Mouse (Mus musculus) MEL (cell line): ENCODE measurements around the gene Nfkbib. TPM values are rescaled to one million over a fixed set of nuclear protein-coding genes. Genes with fewer than 3 reads are reported as not detected.

ENCODE experiments used
- DNase-seq: peaks from one replicate; pipeline ENCODE4 v3.0.0; 2011; ENCODE audit warnings: low read depth, low spot score
- H3K27ac ChIP-seq: 2 replicates; pipeline ENCODE4 v1.5.1; 2012; ENCODE audit warnings: low read depth, mild to moderate bottlenecking, control low read depth, low read length, moderate library complexity; ENCODE audit not compliant: control insufficient read depth
- H3K27me3 ChIP-seq, 2 experiments: fragments of 150-350 bp in 1 of 2; sonication (generic) in 1 of 2; 2 replicates each; pipeline ENCODE4 v1.6.1; 2012; ENCODE audit warnings: low read length in 2 of 2, mild to moderate bottlenecking in 2 of 2, improper control_type of control experiment in 1 of 2, moderate library complexity in 1 of 2; ENCODE audit not compliant: insufficient read depth in 2 of 2, control insufficient read depth in 1 of 2
- H3K36me3 ChIP-seq, 2 experiments: 2 replicates each; pipeline ENCODE4 v1.6.1; 2012 to 2014; ENCODE audit warnings: low read length in 2 of 2, improper control_type of control experiment in 1 of 2, inconsistent platforms in 1 of 2, mild to moderate bottlenecking in 1 of 2; ENCODE audit not compliant: insufficient read depth in 2 of 2, control insufficient read depth in 1 of 2
- H3K4me1 ChIP-seq, 2 experiments: fragments of 150-350 bp in 1 of 2; sonication (generic) in 1 of 2; 2 replicates each; pipeline ENCODE4 v1.6.1; 2012; ENCODE audit warnings: low read length in 2 of 2, improper control_type of control experiment in 1 of 2, mild to moderate bottlenecking in 1 of 2; ENCODE audit not compliant: insufficient read depth in 2 of 2, control insufficient read depth in 1 of 2
- H3K4me3 ChIP-seq, 2 experiments: fragments of 150-350 bp in 1 of 2; sonication (generic) in 1 of 2; 2 replicates each; pipeline ENCODE4 v1.5.1; 2012; ENCODE audit warnings: low read depth in 2 of 2, low read length in 2 of 2, mild to moderate bottlenecking in 2 of 2, moderate library complexity in 2 of 2, control low read depth in 1 of 2, improper control_type of control experiment in 1 of 2; ENCODE audit not compliant: control insufficient read depth in 1 of 2, insufficient read depth in 1 of 2
- H3K79me2 ChIP-seq: 2 replicates; pipeline ENCODE4 v1.6.1; 2012; ENCODE audit warnings: mild to moderate bottlenecking, low read length, moderate library complexity; ENCODE audit not compliant: control insufficient read depth, poor library complexity, insufficient read depth
- H3K9ac ChIP-seq: 2 replicates; pipeline ENCODE4 v1.6.1; 2012; ENCODE audit warnings: low read depth, mild to moderate bottlenecking, control low read depth, low read length, moderate library complexity; ENCODE audit not compliant: control insufficient read depth, poor library complexity, severe bottlenecking
- H3K9me3 ChIP-seq: fragments of 150-350 bp; sonication (generic); replicated peaks from 2 replicates; pipeline ENCODE4 v1.6.1; 2012; ENCODE audit warnings: mild to moderate bottlenecking, low read length, improper control_type of control experiment, moderate library complexity; ENCODE audit not compliant: insufficient read depth
- CHD1 ChIP-seq: IDR thresholded peaks from 2 replicates; pipeline ENCODE4 v1.6.1; 2012; ENCODE audit warnings: low read depth, mild to moderate bottlenecking, inconsistent platforms, low read length, improper control_type of control experiment
- CHD2 ChIP-seq: IDR thresholded peaks from 2 replicates; pipeline ENCODE4 v1.6.1; 2011; ENCODE audit warnings: low read length, improper control_type of control experiment
- CTCF ChIP-seq, 3 experiments: IDR thresholded peaks in 2 of 3; conservative IDR thresholded peaks in 1 of 3; 2 replicates each; pipeline ENCODE4 v1.5.1; 2011 to 2012; ENCODE audit warnings: low read length in 3 of 3, low read depth in 2 of 3, mild to moderate bottlenecking in 2 of 3, improper control_type of control experiment in 1 of 3, inconsistent platforms in 1 of 3, mixed read lengths in 1 of 3, moderate library complexity in 1 of 3; ENCODE audit not compliant: control insufficient read depth in 1 of 3, insufficient read depth in 1 of 3, poor library complexity in 1 of 3, severe bottlenecking in 1 of 3
- E2F4 ChIP-seq: IDR thresholded peaks from 2 replicates; pipeline ENCODE4 v1.6.1; 2011; ENCODE audit warnings: low read depth, low read length, improper control_type of control experiment, borderline replicate concordance
- ETS1 ChIP-seq: IDR thresholded peaks from 2 replicates; pipeline ENCODE4 v1.6.1; 2012; ENCODE audit warnings: low read depth, mild to moderate bottlenecking, inconsistent platforms, low read length, improper control_type of control experiment, moderate library complexity
- GATA1 ChIP-seq: IDR thresholded peaks from 2 replicates; pipeline ENCODE4 v1.6.1; 2011; ENCODE audit warnings: low read depth, low read length, improper control_type of control experiment
- HCFC1 ChIP-seq: IDR thresholded peaks from 2 replicates; pipeline ENCODE4 v1.6.1; 2012; ENCODE audit warnings: low read depth, mild to moderate bottlenecking, inconsistent platforms, low read length, improper control_type of control experiment, moderate library complexity
- JUND ChIP-seq: IDR thresholded peaks from 2 replicates; pipeline ENCODE4 v1.6.1; 2011; ENCODE audit warnings: low read depth, mild to moderate bottlenecking, improper control_type of control experiment, low read length
- KAT2A ChIP-seq: conservative IDR thresholded peaks from 2 replicates; pipeline ENCODE4 v1.6.1; 2012; ENCODE audit warnings: low read depth, low read length, improper control_type of control experiment, inconsistent platforms
- MAFK ChIP-seq: IDR thresholded peaks from 2 replicates; pipeline ENCODE4 v1.6.1; 2011; ENCODE audit warnings: low read depth, mild to moderate bottlenecking, low read length, improper control_type of control experiment, borderline replicate concordance
- MAZ ChIP-seq: IDR thresholded peaks from 2 replicates; pipeline ENCODE4 v1.6.1; 2012; ENCODE audit warnings: low read depth, mild to moderate bottlenecking, inconsistent platforms, low read length, improper control_type of control experiment
- MEF2A ChIP-seq: IDR thresholded peaks from 2 replicates; pipeline ENCODE4 v1.6.1; 2014; ENCODE audit warnings: low read depth, mild to moderate bottlenecking, inconsistent platforms, low read length, improper control_type of control experiment; ENCODE audit not compliant: poor library complexity, insufficient replicate concordance, severe bottlenecking; ENCODE audit errors: extremely low read depth
- MXI1 ChIP-seq: IDR thresholded peaks from 2 replicates; pipeline ENCODE4 v1.6.1; 2011; ENCODE audit warnings: mild to moderate bottlenecking, low read depth, low read length, improper control_type of control experiment
- MYC ChIP-seq: IDR thresholded peaks from 2 replicates; pipeline ENCODE4 v1.6.1; 2011; ENCODE audit warnings: low read depth, mild to moderate bottlenecking, low read length, improper control_type of control experiment, moderate library complexity
- NELFE ChIP-seq: IDR thresholded peaks from 2 replicates; pipeline ENCODE4 v1.6.1; 2011; ENCODE audit warnings: low read depth, low read length, improper control_type of control experiment
- NRF1 ChIP-seq: IDR thresholded peaks from 2 replicates; pipeline ENCODE4 v1.6.1; 2014; ENCODE audit warnings: low read depth, mild to moderate bottlenecking, inconsistent platforms, low read length, improper control_type of control experiment, moderate library complexity; ENCODE audit not compliant: poor library complexity, insufficient read depth, severe bottlenecking
- POLR2A ChIP-seq, 2 experiments: IDR thresholded peaks; 2 replicates each; pipeline ENCODE4 v1.6.1; 2011 to 2012; ENCODE audit warnings: low read length in 2 of 2, mild to moderate bottlenecking in 2 of 2, control low read depth in 1 of 2, improper control_type of control experiment in 1 of 2, low read depth in 1 of 2, moderate library complexity in 1 of 2; ENCODE audit not compliant: control insufficient read depth in 1 of 2, insufficient read depth in 1 of 2, poor library complexity in 1 of 2
- RAD21 ChIP-seq: IDR thresholded peaks from 2 replicates; pipeline ENCODE4 v1.6.1; 2011; ENCODE audit warnings: mild to moderate bottlenecking, low read depth, low read length, improper control_type of control experiment
- RCOR1 ChIP-seq: IDR thresholded peaks from 2 replicates; pipeline ENCODE4 v1.6.1; 2012; ENCODE audit warnings: low read depth, mild to moderate bottlenecking, inconsistent platforms, low read length, improper control_type of control experiment
- SIN3A ChIP-seq: IDR thresholded peaks from 2 replicates; pipeline ENCODE4 v1.6.1; 2012; ENCODE audit warnings: low read length, improper control_type of control experiment, inconsistent platforms
- SMC3 ChIP-seq: IDR thresholded peaks from 2 replicates; pipeline ENCODE4 v1.6.1; 2011; ENCODE audit warnings: low read depth, low read length, improper control_type of control experiment
- TAL1 ChIP-seq: IDR thresholded peaks from 2 replicates; pipeline ENCODE4 v1.6.1; 2012; ENCODE audit warnings: mild to moderate bottlenecking, inconsistent platforms, low read length, moderate library complexity, mixed read lengths
- TBP ChIP-seq: IDR thresholded peaks from 2 replicates; pipeline ENCODE4 v1.8.0; 2011; ENCODE audit warnings: low read depth, low read length, improper control_type of control experiment
- TCF12 ChIP-seq: IDR thresholded peaks from 2 replicates; pipeline ENCODE4 v1.6.1; 2014; ENCODE audit warnings: low read depth, mild to moderate bottlenecking, inconsistent platforms, low read length, improper control_type of control experiment, moderate library complexity
- UBTF ChIP-seq: IDR thresholded peaks from 2 replicates; pipeline ENCODE4 v1.6.1; 2012; ENCODE audit warnings: low read depth, mild to moderate bottlenecking, inconsistent platforms, low read length, improper control_type of control experiment, moderate library complexity, borderline replicate concordance; ENCODE audit not compliant: insufficient read depth
- USF1 ChIP-seq: IDR thresholded peaks from 2 replicates; pipeline ENCODE4 v1.6.1; 2014; ENCODE audit warnings: low read depth, mild to moderate bottlenecking, inconsistent platforms, low read length, improper control_type of control experiment, moderate library complexity
- ZC3H11A ChIP-seq: IDR thresholded peaks from 2 replicates; pipeline ENCODE4 v1.6.1; 2012; ENCODE audit warnings: low read depth, mild to moderate bottlenecking, inconsistent platforms, low read length, improper control_type of control experiment
- ZKSCAN1 ChIP-seq: IDR thresholded peaks from 2 replicates; pipeline ENCODE4 v1.6.1; 2012; ENCODE audit warnings: low read depth, mild to moderate bottlenecking, inconsistent platforms, low read length, improper control_type of control experiment, moderate library complexity
- ZMIZ1 ChIP-seq: IDR thresholded peaks from 2 replicates; pipeline ENCODE4 v1.6.1; 2012; ENCODE audit warnings: low read depth, mild to moderate bottlenecking, inconsistent platforms, low read length, improper control_type of control experiment, moderate library complexity
- ZNF384 ChIP-seq: IDR thresholded peaks from 2 replicates; pipeline ENCODE4 v1.6.1; 2012; ENCODE audit warnings: low read depth, mild to moderate bottlenecking, inconsistent platforms, low read length, improper control_type of control experiment
- polyA plus RNA-seq, 2 experiments: library from polyadenylated mRNA; stranded (reverse) in 1 of 2; unstranded in 1 of 2; fragments of >175 nt in 1 of 2; fragments of >200 nt in 1 of 2; gene quantifications; 2 replicates each; pipeline versions ENCODE4 v1.2.1 to v1.2.4; 2012; ENCODE audit warnings: low replicate concordance in 2 of 2, low read depth in 1 of 2; ENCODE audit not compliant: insufficient read length in 2 of 2, insufficient read depth in 1 of 2, missing spikeins in 1 of 2
- total RNA-seq: library from RNA; depleted of rRNA; stranded (reverse); fragments of 300-350 nt; gene quantifications from 2 replicates; pipeline ENCODE4 v1.2.3, GENCODE M21; 2012

The Nfkbib gene
- total and polyA plus RNA-seq, 3 experiments: 32.9 to 52.7 TPM; not detected in 1

GRCm38 (mm10) chr7:28811640-28812275, 44.4 kb upstream of the Nfkbib start:
- peak; percentile 47 for DNase-seq
- peak overlapping the region; percentile 71 for H3K9ac ChIP-seq
- peaks cover 60% of the 10 kb centered on the region for H3K79me2 ChIP-seq
- peaks cover 11 to 55% of the 10 kb centered on the region in 2 experiments for H3K4me1 ChIP-seq
- peaks cover 28 to 50% of the 10 kb centered on the region in 2 experiments for H3K36me3 ChIP-seq
- TF ChIP-seq SIN3A: peak; percentile 27
- TF ChIP-seq CHD2: no peak
- peak; percentile 91 for TF ChIP-seq CHD1
- peak overlapping the region; percentile 70 for H3K27ac ChIP-seq
- H3K4me3 ChIP-seq: peak overlapping the region; percentile 42 to 65
- H3K27me3 ChIP-seq: no peaks in the 10 kb centered on the region
- no peaks in the 10 kb centered on the region for H3K9me3 ChIP-seq

GRCm38 (mm10) chr7:28811228-28811627, 43.9 kb upstream of the Nfkbib start:
- peak overlapping the region; percentile 92 for H3K27ac ChIP-seq
- H3K9me3 ChIP-seq: no peaks in the 10 kb centered on the region
- peaks cover 55% of the 10 kb centered on the region for H3K79me2 ChIP-seq
- peak; percentile 97 for DNase-seq
- H3K4me1 ChIP-seq: peaks cover 11 to 51% of the 10 kb centered on the region in 2 experiments
- peaks cover 24 to 45% of the 10 kb centered on the region in 2 experiments for H3K36me3 ChIP-seq
- H3K9ac ChIP-seq: peak overlapping the region; percentile 97
- peak overlapping the region; percentile 68 to 81 for H3K4me3 ChIP-seq
- no peaks in the 10 kb centered on the region for H3K27me3 ChIP-seq
- TF ChIP-seq UBTF: no peak
- peak; percentile 59; the same call in 1 of the 2 replicates for TF ChIP-seq ETS1
- peak; percentile 93 for TF ChIP-seq MXI1
- no peak; the same call in 1 of the 2 replicates for TF ChIP-seq ZKSCAN1
- TF ChIP-seq NELFE: no peak
- TF ChIP-seq RCOR1: no peak
- TF ChIP-seq MAZ: peak; percentile 70; the same call in 1 of the 2 replicates
- TF ChIP-seq CHD1: no peak
- peak; percentile 91 for TF ChIP-seq SIN3A
- peak; percentile 5; the same call in 1 of the 2 replicates for TF ChIP-seq ZMIZ1
- peak; percentile 71 for TF ChIP-seq USF1
- peak; percentile 43; the same call in 1 of the 2 replicates for TF ChIP-seq TBP
- no peak for TF ChIP-seq MAFK
- TF ChIP-seq MYC: peak; percentile 99
- no peak for TF ChIP-seq RAD21
- no peak for TF ChIP-seq ZC3H11A
- TF ChIP-seq NRF1: peak; percentile 93
- TF ChIP-seq E2F4: peak; percentile 93; the same call in 1 of the 2 replicates
- TF ChIP-seq SMC3: no peak
- TF ChIP-seq GATA1: peak; percentile 40; the same call in 1 of the 2 replicates
- TF ChIP-seq CTCF (IDR thresholded peaks at IDR 0.05 in 2 of 3, conservative IDR thresholded peaks at IDR 0.05 in 1 of 3; ENCODE audit: control insufficient read depth in 1 of 3, insufficient read depth in 1 of 3, low read depth in 2 of 3, low read length in 3 of 3, poor library complexity in 1 of 3, severe bottlenecking in 1 of 3): no peak
- peak; percentile 74; the same call in 1 of the 2 replicates for TF ChIP-seq HCFC1
- no peak for TF ChIP-seq JUND
- peak; percentile 100 for TF ChIP-seq ZNF384
- TF ChIP-seq KAT2A: no peak
- TF ChIP-seq TAL1: no peak
- no peak for TF ChIP-seq CHD2
- peak; percentile 52 for TF ChIP-seq TCF12
- no peak for TF ChIP-seq MEF2A
- TF ChIP-seq POLR2A (IDR thresholded peaks at IDR 0.05; ENCODE audit: control insufficient read depth in 1 of 2, insufficient read depth in 1 of 2, low read depth in 1 of 2, low read length in 2 of 2, poor library complexity in 1 of 2): peak in 1 of 2 experiments; percentile 55; a peak in 1 of 4 replicates
